Mouse (Mus musculus) neural tube, embryonic 14.5 days (tissue): ENCODE results near the gene Tnrc6b. TPM values are rescaled to one million over a fixed set of nuclear protein-coding genes. Genes with fewer than 3 reads are reported as not detected.

ENCODE experiments used
- ATAC-seq: fragments of 200-750 bp; cut with Nextera tagmentation; 2 replicates; pipeline ENCODE4 v1.8.0; 2017; ENCODE audit warnings: low read depth, mild to moderate bottlenecking, moderate TSS enrichment, moderate library complexity
- H3K27ac ChIP-seq: fragments of 300-500 bp; sonication (generic); 2 replicates; pipeline ENCODE4 v1.5.1; 2014; ENCODE audit warnings: low read depth, mild to moderate bottlenecking, control low read depth, low read length, moderate library complexity, mixed read lengths
- H3K27me3 ChIP-seq: fragments of 300-500 bp; sonication (generic); 2 replicates; pipeline ENCODE4 v1.6.1; 2014; ENCODE audit warnings: low read length; ENCODE audit not compliant: control insufficient read depth, insufficient read depth
- H3K36me3 ChIP-seq: fragments of 300-500 bp; sonication (generic); 2 replicates; pipeline ENCODE4 v1.6.1; 2014; ENCODE audit warnings: low read length, mixed read lengths; ENCODE audit not compliant: control insufficient read depth, insufficient read depth
- H3K4me1 ChIP-seq: fragments of 300-500 bp; sonication (generic); 2 replicates; pipeline ENCODE4 v1.6.1; 2014; ENCODE audit warnings: low read length; ENCODE audit not compliant: control insufficient read depth, insufficient read depth
- H3K4me2 ChIP-seq: fragments of 300-500 bp; sonication (generic); 2 replicates; pipeline ENCODE4 v1.6.1; 2014; ENCODE audit warnings: mild to moderate bottlenecking, low read depth, low read length, control low read depth
- H3K4me3 ChIP-seq: fragments of 300-500 bp; sonication (generic); 2 replicates; pipeline ENCODE4 v1.5.1; 2014; ENCODE audit warnings: low read depth, low read length, control low read depth, mixed read lengths
- H3K9ac ChIP-seq: fragments of 300-500 bp; sonication (generic); replicated peaks from 2 replicates; pipeline ENCODE4 v1.6.1; 2014; ENCODE audit warnings: low read depth, mild to moderate bottlenecking, control low read depth, low read length, mixed read lengths
- H3K9me3 ChIP-seq: fragments of 300-500 bp; sonication (generic); 2 replicates; pipeline ENCODE4 v1.6.1; 2016; ENCODE audit warnings: low read length; ENCODE audit not compliant: control insufficient read depth
- whole genome bisulfite sequencing: fragments of 180-500 bp; shearing (Covaris S2); extraction: QIAGEN DNeasy Blood & Tissue Kit; methylation state at CpG from one replicate; pipeline ENCODE4 v1.1.7; 2014; 5-methylcytosine and 5-hydroxymethylcytosine counted together
- polyA plus RNA-seq: library from polyadenylated mRNA; unstranded; fragments of >200 nt; fragmentation: Nextera tagmentation; extraction: Ambion mirVana; gene quantifications from 2 replicates; pipeline ENCODE4 v1.2.1, GENCODE M21; 2014

Tnrc6b gene
- polyA plus RNA-seq, 1 experiment from 2014 or later: 26.5 TPM

DNA sequence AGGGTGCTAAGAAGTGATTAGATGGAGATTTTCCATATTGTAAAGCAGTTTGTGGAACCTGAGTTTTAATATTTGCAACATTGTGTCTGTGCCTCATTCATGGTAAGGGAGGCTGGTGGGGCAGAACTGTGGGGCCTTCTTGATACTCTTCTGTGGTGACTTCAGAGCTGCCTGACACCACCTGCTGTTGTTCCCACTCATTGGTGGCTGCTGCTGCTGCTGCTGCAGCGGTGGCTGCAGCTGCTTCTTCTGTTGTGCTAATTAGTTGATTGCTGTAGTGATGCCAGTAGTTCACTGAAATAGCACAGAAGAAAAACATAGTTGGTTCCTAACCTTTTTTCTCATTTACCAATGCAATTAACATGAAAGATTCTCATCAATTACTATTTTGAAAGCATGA is 111.2 kb downstream of the Tnrc6b start:
- Histone ChIP-seq H3K9me3 (no peaks in the 10 kb centered on the region), H3K27ac (no peak overlapping the region), H3K27me3 (no peaks in the 10 kb centered on the region), H3K36me3 (no peaks in the 10 kb centered on the region), H3K4me1 (peaks cover 9% of the 10 kb centered on the region; the same call in 1 of the 2 replicates), H3K4me2 (no peak overlapping the region), H3K4me3 (no peak overlapping the region), H3K9ac (no peak overlapping the region)
- WGBS: 9% methylated on average over 1 of the region's 1 CpGs
- ATAC-seq: no peak

- Histone ChIP-seq H3K4me1 (peaks cover 9% of the 10 kb centered on the region), H3K9ac (no peak overlapping the region), H3K9me3 (no peaks in the 10 kb centered on the region), H3K4me3 (no peak overlapping the region), H3K27ac (no peak overlapping the region), H3K36me3 (no peaks in the 10 kb centered on the region), H3K27me3 (no peaks in the 10 kb centered on the region), H3K4me2 (no peak overlapping the region)
- ATAC-seq: no peak
- WGBS: 87% methylated on average over 3 of the region's 3 CpGs
Observed at GRCm38 (mm10) chr15:80831170-80831569, 120.1 kb downstream of the Tnrc6b start.

DNA sequence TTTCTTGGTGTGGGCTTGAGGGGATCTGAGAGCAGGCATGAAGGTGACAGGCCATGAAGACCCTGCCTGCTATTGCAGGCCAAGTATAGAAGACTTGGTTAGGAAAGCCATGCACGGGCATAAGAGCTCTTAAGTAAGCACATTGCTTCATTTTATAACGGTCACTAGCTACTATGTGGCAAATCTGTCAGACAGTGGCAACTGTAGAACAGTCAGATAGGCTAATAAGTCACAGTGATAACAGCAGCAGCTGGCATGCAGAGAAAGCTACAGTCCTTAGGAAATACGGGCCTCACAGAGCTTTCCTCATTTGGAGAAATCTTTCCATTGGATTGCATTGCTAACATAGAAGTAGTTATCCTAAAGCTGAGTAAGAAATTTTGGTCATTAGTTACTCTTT is 121.7 kb downstream of the Tnrc6b start:
- WGBS: 66% methylated on average over 3 of the region's 3 CpGs
- Histone ChIP-seq H3K27ac (no peak overlapping the region), H3K4me3 (no peak overlapping the region), H3K9me3 (no peaks in the 10 kb centered on the region), H3K27me3 (no peaks in the 10 kb centered on the region), H3K4me2 (no peak overlapping the region), H3K4me1 (peaks cover 9% of the 10 kb centered on the region), H3K9ac (no peak overlapping the region), H3K36me3 (no peaks in the 10 kb centered on the region)
- ATAC-seq: no peak

GRCm38 (mm10) chr15:80836246-80836645 is 125.1 kb downstream of the Tnrc6b start:
- no peak for ATAC-seq
- no peaks in the 10 kb centered on the region for H3K9me3 ChIP-seq
- H3K27ac ChIP-seq: no peak overlapping the region
- H3K27me3 ChIP-seq: no peaks in the 10 kb centered on the region
- H3K4me3 ChIP-seq: no peak overlapping the region
- 76% methylated on average over 3 of the region's 3 CpGs for WGBS
- H3K9ac ChIP-seq: no peak overlapping the region
- no peak overlapping the region for H3K4me2 ChIP-seq
- no peaks in the 10 kb centered on the region for H3K36me3 ChIP-seq
- peaks cover 12% of the 10 kb centered on the region for H3K4me1 ChIP-seq

GRCm38 (mm10) chr15:80838836-80839235 is 127.7 kb downstream of the Tnrc6b start:
- H3K4me2 ChIP-seq: no peak overlapping the region
- no peaks in the 10 kb centered on the region for H3K9me3 ChIP-seq
- WGBS: 29% methylated on average over 4 of the region's 4 CpGs
- no peak overlapping the region for H3K27ac ChIP-seq
- ATAC-seq: no peak
- no peaks in the 10 kb centered on the region for H3K36me3 ChIP-seq
- H3K4me3 ChIP-seq: no peak overlapping the region
- peaks cover 12% of the 10 kb centered on the region for H3K4me1 ChIP-seq
- H3K9ac ChIP-seq: no peak overlapping the region
- H3K27me3 ChIP-seq: no peaks in the 10 kb centered on the region

DNA sequence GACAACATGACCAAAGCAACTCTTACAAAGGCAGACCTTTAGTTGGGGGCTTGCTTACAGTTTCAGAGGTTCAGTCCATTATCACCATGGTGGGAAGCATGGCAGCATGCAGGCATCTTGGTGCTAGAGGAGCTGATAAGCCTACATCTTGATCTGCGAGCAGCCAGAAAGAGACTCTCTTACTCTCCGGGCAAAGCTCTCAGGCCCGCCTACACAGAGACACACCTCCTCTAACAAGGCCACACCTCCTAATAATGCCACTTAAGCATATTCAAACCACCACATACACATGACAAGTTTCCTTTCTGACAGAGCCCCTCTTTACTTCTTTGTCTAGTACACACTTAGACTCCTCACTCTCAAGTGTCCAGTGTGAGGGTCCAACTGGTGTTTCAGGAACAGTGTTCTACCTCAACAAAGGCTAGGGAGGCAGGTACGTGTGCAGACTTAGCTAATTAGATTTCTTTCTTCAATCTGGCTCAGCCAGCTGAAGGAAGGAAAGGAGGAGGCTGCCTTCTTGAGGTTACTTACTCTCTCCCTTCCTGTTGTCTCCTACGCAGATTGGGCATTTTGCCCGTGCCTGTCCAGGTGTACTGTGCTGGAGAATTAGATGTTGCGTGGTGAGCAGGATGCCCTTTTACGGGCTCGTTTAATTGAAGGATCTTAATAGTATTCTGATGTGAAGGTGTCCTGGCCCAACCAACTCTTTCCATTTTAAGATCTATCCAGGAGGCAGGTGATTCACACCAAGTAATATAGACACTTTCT is 128.7 kb downstream of the Tnrc6b start:
- Histone ChIP-seq H3K9ac (no peak overlapping the region), H3K4me1 (peaks cover 5% of the 10 kb centered on the region), H3K36me3 (no peaks in the 10 kb centered on the region), H3K4me3 (no peak overlapping the region), H3K4me2 (no peak overlapping the region), H3K27me3 (no peaks in the 10 kb centered on the region), H3K27ac (no peak overlapping the region), H3K9me3 (no peaks in the 10 kb centered on the region)
- ATAC-seq: no peak
- WGBS: 77% methylated on average over 9 of the region's 9 CpGs

DNA sequence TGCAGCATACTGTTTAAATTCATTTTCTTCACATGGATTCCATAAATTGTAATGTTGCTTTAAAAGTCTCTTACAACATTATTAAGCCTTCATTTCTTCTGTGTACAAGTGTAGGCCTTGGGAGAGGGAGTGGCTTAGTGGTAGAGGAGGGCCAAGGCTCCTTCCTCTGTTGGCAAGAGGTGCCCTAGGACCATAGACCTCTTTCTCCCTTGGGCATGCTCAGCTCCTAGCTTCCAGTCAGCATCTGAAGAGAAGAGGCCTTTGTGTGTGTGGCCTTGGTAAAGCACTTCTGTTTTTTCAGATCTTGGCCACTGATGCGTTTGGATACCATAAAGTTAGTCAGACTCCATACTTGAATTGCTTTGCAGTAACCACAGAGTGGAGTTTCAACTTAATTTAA is 133.1 kb downstream of the Tnrc6b start:
- Histone ChIP-seq H3K9ac (no peak overlapping the region), H3K4me1 (no peaks in the 10 kb centered on the region), H3K27me3 (no peaks in the 10 kb centered on the region), H3K36me3 (no peaks in the 10 kb centered on the region), H3K9me3 (no peaks in the 10 kb centered on the region), H3K4me3 (no peak overlapping the region), H3K4me2 (no peak overlapping the region), H3K27ac (no peak overlapping the region)
- 66% methylated on average over 1 of the region's 1 CpGs for WGBS
- no peak for ATAC-seq

DNA sequence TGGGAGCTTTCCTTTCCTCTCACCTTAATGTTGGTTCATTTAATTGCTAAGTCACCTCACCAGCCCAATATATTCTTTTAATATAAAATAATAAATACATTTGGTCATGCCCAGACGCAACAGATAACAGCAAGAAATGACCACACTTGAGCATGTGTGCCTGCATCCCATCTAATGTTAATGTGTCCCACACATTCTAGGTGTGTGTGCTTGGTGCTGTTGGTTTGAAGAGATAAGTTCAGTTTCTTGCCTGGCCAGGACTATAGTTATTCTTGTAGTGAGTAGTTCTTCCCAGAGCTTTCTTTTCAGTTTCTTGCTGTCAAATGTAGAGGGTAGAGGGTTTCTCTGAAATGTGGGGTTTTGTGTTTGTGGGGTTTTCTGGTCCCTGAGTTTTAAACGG is 133.8 kb downstream of the Tnrc6b start:
- Histone ChIP-seq H3K27me3 (no peaks in the 10 kb centered on the region), H3K9ac (no peak overlapping the region), H3K9me3 (no peaks in the 10 kb centered on the region), H3K36me3 (no peaks in the 10 kb centered on the region), H3K4me1 (no peaks in the 10 kb centered on the region), H3K4me2 (no peak overlapping the region), H3K4me3 (no peak overlapping the region), H3K27ac (no peak overlapping the region)
- no peak for ATAC-seq
- 91% methylated on average over 2 of the region's 2 CpGs for WGBS

DNA sequence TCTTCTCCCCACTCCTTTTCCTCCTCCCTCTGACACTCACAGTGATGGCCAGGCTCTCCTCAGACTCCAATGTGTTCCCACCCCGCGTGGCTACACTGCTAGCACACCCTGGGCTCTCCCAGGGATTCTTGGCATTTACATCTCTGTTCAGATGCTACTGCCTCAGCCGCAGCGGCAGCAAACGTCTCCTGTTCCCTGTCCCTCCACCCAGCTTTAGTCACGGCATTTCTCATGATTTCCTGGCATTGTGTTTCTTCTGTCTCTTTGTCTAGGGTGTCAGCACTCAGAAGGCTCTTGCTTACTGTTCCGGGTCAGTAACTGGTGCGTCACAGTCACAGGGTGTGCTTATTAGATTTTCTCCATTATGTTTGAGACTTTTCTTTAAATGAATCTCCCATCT is 138.9 kb downstream of the Tnrc6b start:
- no peaks in the 10 kb centered on the region for H3K36me3 ChIP-seq
- WGBS: 26% methylated on average over 8 of the region's 8 CpGs
- no peak overlapping the region for H3K27ac ChIP-seq
- no peaks in the 10 kb centered on the region for H3K27me3 ChIP-seq
- no peaks in the 10 kb centered on the region for H3K4me1 ChIP-seq
- no peak overlapping the region for H3K4me2 ChIP-seq
- no peak overlapping the region for H3K4me3 ChIP-seq
- no peaks in the 10 kb centered on the region for H3K9me3 ChIP-seq
- ATAC-seq: no peak
- 0 out of 2 replicates have a peak overlapping the region, but pooled peaks have one; percentile 25 for H3K9ac ChIP-seq
